ENCODE assay signal across 8 mouse cellular contexts in genomic region chr3:148990531-148991003, GRCm38 (mm10). TPM values are rescaled to one million over a fixed set of nuclear protein-coding genes. Genes with fewer than 3 reads are reported as not detected.
DNase-seq lines count a peak whose midpoint lies in the region; ATAC-seq lines count a peak whose summit lies in the region.

Gene Adgrl2 (minus strand): TSS chr3:148990555.

- H3K36me3 ChIP-seq in lung, embryonic 16.5 days (ENCODE audit: control insufficient read depth, insufficient read depth, low read length): no peaks in the 10 kb centered on the region
- no peaks in the 10 kb centered on the region for H3K36me3 ChIP-seq in embryonic facial prominence, embryonic 13.5 days
- no peaks in the 10 kb centered on the region for H3K36me3 ChIP-seq in limb, embryonic 13.5 days
- no peaks in the 10 kb centered on the region for H3K36me3 ChIP-seq in neural tube, embryonic 13.5 days

- H3K27ac ChIP-seq in lung, embryonic 16.5 days (ENCODE audit: low read length): peak within 1 kb of the TSS; percentile 99
- H3K27ac ChIP-seq in embryonic facial prominence, embryonic 13.5 days: peak within 1 kb of the TSS; percentile 100
- H3K27ac ChIP-seq in limb, embryonic 13.5 days: peak within 1 kb of the TSS; percentile 100
- H3K27ac ChIP-seq in neural tube, embryonic 13.5 days (replicated peaks): peak within 1 kb of the TSS; percentile 100

- H3K9me3 ChIP-seq in lung, embryonic 16.5 days (ENCODE audit: control insufficient read depth, low read length): no peaks in the 10 kb centered on the region
- H3K9me3 ChIP-seq in embryonic facial prominence, embryonic 13.5 days: no peaks in the 10 kb centered on the region
- H3K9me3 ChIP-seq in limb, embryonic 13.5 days: no peaks in the 10 kb centered on the region
- H3K9me3 ChIP-seq in neural tube, embryonic 13.5 days: no peaks in the 10 kb centered on the region

- H3K4me3 ChIP-seq in lung, embryonic 16.5 days (ENCODE audit: low read length): peak within 1 kb of the TSS; percentile 93
- peak within 1 kb of the TSS; percentile 94 for H3K4me3 ChIP-seq in embryonic facial prominence, embryonic 13.5 days
- peak within 1 kb of the TSS; percentile 95 for H3K4me3 ChIP-seq in limb, embryonic 13.5 days
- H3K4me3 ChIP-seq in neural tube, embryonic 13.5 days: peak within 1 kb of the TSS; percentile 90

- DNase-seq in lung, postnatal 10 days: no peak
- no peak for DNase-seq in heart, postnatal 25 days (ENCODE audit: low spot score)
- no peak for DNase-seq in right cerebral cortex, adult 18-20 months
- no peak for DNase-seq in cerebellum, adult 11 months

- peak; percentile 15; the same call in 1 of the 2 replicates for ATAC-seq in lung, embryonic 16.5 days (ENCODE audit: low read depth)
- ATAC-seq in embryonic facial prominence, embryonic 13.5 days (ENCODE audit: insufficient number of reproducible peaks, insufficient read depth, low FRiP score, low TSS enrichment, low read depth): no peak; the same call in 1 of the 2 replicates
- ATAC-seq in limb, embryonic 13.5 days (ENCODE audit: low FRiP score, low read depth): peak; percentile 25; the same call in 1 of the 2 replicates
- ATAC-seq in neural tube, embryonic 13.5 days (ENCODE audit: low read depth): no peak; the same call in 1 of the 2 replicates

- intact Hi-C loops in heart, postnatal 25 days (cut with DNase I): loop anchor here (2.0 to 5.0 kb wide), 3 partner anchors 52 to 454 kb away; no protein-coding TSS in a partner anchor

- WGBS in lung, embryonic 16.5 days: 0% methylated on average over 25 of the region's 25 CpGs
- under 1% methylated on average over 25 of the region's 25 CpGs for WGBS in embryonic facial prominence, embryonic 13.5 days
- under 1% methylated on average over 25 of the region's 25 CpGs for WGBS in limb, embryonic 13.5 days
- under 1% methylated on average over 25 of the region's 25 CpGs for WGBS in neural tube, embryonic 13.5 days

- no peaks in the 10 kb centered on the region for H3K27me3 ChIP-seq in lung, embryonic 16.5 days (ENCODE audit: control insufficient read depth, insufficient read depth, low read depth, low read length)
- 0 out of 2 replicates have a peak, but pooled peaks cover 2% of the 10 kb centered on the region for H3K27me3 ChIP-seq in embryonic facial prominence, embryonic 13.5 days
- no peaks in the 10 kb centered on the region for H3K27me3 ChIP-seq in limb, embryonic 13.5 days
- H3K27me3 ChIP-seq in neural tube, embryonic 13.5 days: no peaks in the 10 kb centered on the region

- peak within 1 kb of the TSS; percentile 81 for H3K4me2 ChIP-seq in lung, embryonic 16.5 days (ENCODE audit: low read depth, low read length)
- H3K4me2 ChIP-seq in embryonic facial prominence, embryonic 13.5 days: peak within 1 kb of the TSS; percentile 75
- peak within 1 kb of the TSS; percentile 80 for H3K4me2 ChIP-seq in limb, embryonic 13.5 days (replicated peaks)
- H3K4me2 ChIP-seq in neural tube, embryonic 13.5 days: peak within 1 kb of the TSS; percentile 80

- H3K4me1 ChIP-seq in lung, embryonic 16.5 days (replicated peaks; ENCODE audit: control insufficient read depth, insufficient read depth, low read length): peaks cover 7% of the 10 kb centered on the region
- peaks cover 29% of the 10 kb centered on the region for H3K4me1 ChIP-seq in embryonic facial prominence, embryonic 13.5 days
- H3K4me1 ChIP-seq in limb, embryonic 13.5 days: peaks cover 22% of the 10 kb centered on the region
- peaks cover 21% of the 10 kb centered on the region for H3K4me1 ChIP-seq in neural tube, embryonic 13.5 days (replicated peaks)

- H3K9ac ChIP-seq in lung, embryonic 16.5 days (ENCODE audit: low read length): peak within 1 kb of the TSS; percentile 79
- H3K9ac ChIP-seq in embryonic facial prominence, embryonic 13.5 days: peak within 1 kb of the TSS; percentile 100
- peak within 1 kb of the TSS; percentile 99 for H3K9ac ChIP-seq in limb, embryonic 13.5 days
- H3K9ac ChIP-seq in neural tube, embryonic 13.5 days: peak within 1 kb of the TSS; percentile 96

RNA-seq across cellular contexts. Expression of gene Adgrl2, which starts in this region (rescaled TPM):
- 46.3 and 51.1 TPM in 2 replicates for polyA plus RNA-seq in lung, embryonic 16.5 days (2015; fragmentation: Nextera tagmentation; extraction: Ambion mirVana)
- polyA plus RNA-seq in embryonic facial prominence, embryonic 13.5 days (2015; fragmentation: Nextera tagmentation; extraction: Ambion mirVana): 123 and 128 TPM in 2 replicates
- 10 to 100 TPM; 57.2 to 57.6 TPM for total RNA-seq in heart, postnatal 25 days (2021)
- 102 and 105 TPM in 2 replicates for polyA plus RNA-seq in limb, embryonic 13.5 days (2015; fragmentation: Nextera tagmentation; extraction: Ambion mirVana)
- polyA plus RNA-seq in neural tube, embryonic 13.5 days (2015; fragmentation: Nextera tagmentation; extraction: Ambion mirVana): 132 and 156 TPM in 2 replicates

Comparison
In these comparisons a context has a peak if more than half of its experiments do, and no peak if none do; other contexts are left out.
1. ATAC-seq: peak in lung, embryonic 16.5 days (single experiment) and limb, embryonic 13.5 days (single experiment); none in embryonic facial prominence, embryonic 13.5 days (single experiment) and neural tube, embryonic 13.5 days (single experiment).
2. Peak in every context shown above with its lines, with median percentiles within 50 percentile points of each other: H3K27ac ChIP-seq, H3K4me2 ChIP-seq, H3K4me3 ChIP-seq and H3K9ac ChIP-seq.